Comparison of ENCODE assay signal across 8 mouse cellular contexts in genomic region chr10:99270406-99270805, GRCm38 (mm10). TPM values are rescaled to one million over a fixed set of nuclear protein-coding genes. Genes with fewer than 3 reads are reported as not detected.
DNase-seq lines count a peak whose midpoint lies in the region; ATAC-seq and TF ChIP-seq lines count a peak whose summit lies in the region.

No protein-coding gene starts in this region.

- no peaks in the 10 kb centered on the region for H3K9me3 ChIP-seq in kidney, postnatal 0 days (replicated peaks; ENCODE audit: low read length)

- no peaks in the 10 kb centered on the region for H3K27me3 ChIP-seq in kidney, postnatal 0 days (ENCODE audit: insufficient read depth, low read length)

- no peak overlapping the region for H3K4me3 ChIP-seq in kidney, postnatal 0 days (replicated peaks; ENCODE audit: low read depth, low read length)

- no peak overlapping the region for H3K9ac ChIP-seq in kidney, postnatal 0 days (ENCODE audit: low read depth, low read length)

- no peak for TF ChIP-seq CTCF in kidney, postnatal 0 days (IDR thresholded peaks at IDR 0.05; ENCODE audit: low read depth)

- peak; percentile 31; the same call in 1 of the 2 replicates for ATAC-seq in kidney, postnatal 0 days (replicated peaks; ENCODE audit: low FRiP score, low read depth)

- H3K4me2 ChIP-seq in kidney, postnatal 0 days (ENCODE audit: low read length), result no peak overlapping the region

- H3K27ac ChIP-seq in kidney, postnatal 0 days, result peak overlapping the region; percentile 31; the same call in 1 of the 2 replicates

- H3K4me1 ChIP-seq in kidney, postnatal 0 days (replicated peaks; ENCODE audit: insufficient read depth, low read length), result peaks cover 16% of the 10 kb centered on the region; the same call in 1 of the 2 replicates

- WGBS in kidney, postnatal 0 days, result 16% methylated on average over 10 of the region's 10 CpGs

- H3K36me3 ChIP-seq in kidney, postnatal 0 days (ENCODE audit: insufficient read depth, low read length), result 0 out of 2 replicates have a peak, but pooled peaks cover 6% of the 10 kb centered on the region

- peak; percentile 83 for DNase-seq in 416B (ENCODE audit: low read depth)
- peak; percentile 76 to 96 for DNase-seq in adrenal gland, adult (ENCODE audit: inconsistent age in 2 of 2, low spot score in 1 of 2)
- peak; percentile 73 for DNase-seq in heart, adult 8-10 months (ENCODE audit: low spot score)
- DNase-seq in kidney, postnatal 0 days (ENCODE audit: low spot score), result peak; percentile 80
- DNase-seq in lung, postnatal 14 days, result peak; percentile 67
- DNase-seq in cerebellum, adult 9-10 months, result no peak
- DNase-seq in layer of hippocampus, postnatal 14 days (ENCODE audit: low spot score in 2 of 2), result no peak
- no peak for DNase-seq in left cerebral cortex, adult 11 months (ENCODE audit: low spot score)

RNA-seq across cellular contexts. Expression of gene Dusp6, which starts 7.4 kb away (rescaled TPM):
- 10 to 100 TPM; 12.9 to 18.7 (median 15.2) TPM for total RNA-seq in heart, adult 8-10 months (2022)
- polyA plus RNA-seq in kidney, postnatal 0 days (2015; fragmentation: Nextera tagmentation; extraction: Ambion mirVana), result 70.2 and 73.4 TPM in 2 replicates
- 10 to 100 TPM; 75.7 to 83.9 TPM for total RNA-seq in layer of hippocampus, postnatal 14 days (2021)

Comparison
In these comparisons a context has a peak if more than half of its experiments do, and no peak if none do; other contexts are left out.
1. DNase-seq: peak in 416B (single experiment), adrenal gland, adult (2 of 2), heart, adult 8-10 months (single experiment), kidney, postnatal 0 days (single experiment) and lung, postnatal 14 days (single experiment); none in cerebellum, adult 9-10 months (single experiment), layer of hippocampus, postnatal 14 days (0 of 2) and left cerebral cortex, adult 11 months (single experiment).